Mouse (Mus musculus) WW6 (cell line): ENCODE data around the gene Arsb.

ENCODE experiments used
- DNase-seq: peaks from one replicate; pipeline ENCODE4 v3.0.0-alpha.2; 2013; ENCODE audit warnings: low read depth, low spot score

The Arsb gene

GRCm38 (mm10) chr13:93921831-93922565, 150.6 kb downstream of the Arsb start:
- no peak for DNase-seq

GRCm38 (mm10) chr13:93922566-93922910, 151.1 kb downstream of the Arsb start:
- DNase-seq, result no peak

GRCm38 (mm10) chr13:93924735-93925432, 153.5 kb downstream of the Arsb start:
- DNase-seq, result no peak

- no peak for DNase-seq
These were observed 159.3 kb downstream of the Arsb start for GRCm38 (mm10) chr13:93930561-93931340.

- no peak for DNase-seq
These were observed 165.0 kb downstream of the Arsb start for GRCm38 (mm10) chr13:93936455-93936854.

GRCm38 (mm10) chr13:93938118-93938517, 166.7 kb downstream of the Arsb start:
- DNase-seq, result no peak

- DNase-seq, result no peak
These were observed 168.1 kb downstream of the Arsb start for GRCm38 (mm10) chr13:93939363-93940127.

GRCm38 (mm10) chr13:93940742-93941531, 169.5 kb downstream of the Arsb start:
- DNase-seq, result no peak

GRCm38 (mm10) chr13:93950996-93951395, 179.6 kb downstream of the Arsb start:
- DNase-seq, result no peak

GRCm38 (mm10) chr13:93951555-93951954, 180.1 kb downstream of the Arsb start:
- no peak for DNase-seq

- DNase-seq, result no peak
These were observed 181.0 kb downstream of the Arsb start for GRCm38 (mm10) chr13:93952466-93952865.

GRCm38 (mm10) chr13:93957907-93958306, 186.5 kb downstream of the Arsb start:
- DNase-seq, result no peak

- DNase-seq, result no peak
These were observed 194.8 kb downstream of the Arsb start for GRCm38 (mm10) chr13:93966271-93966670.

GRCm38 (mm10) chr13:93967138-93967537, 195.7 kb downstream of the Arsb start:
- no peak for DNase-seq

GRCm38 (mm10) chr13:93970115-93970514, 198.7 kb downstream of the Arsb start:
- no peak for DNase-seq

GRCm38 (mm10) chr13:93972423-93972822, 201.0 kb downstream of the Arsb start:
- no peak for DNase-seq

GRCm38 (mm10) chr13:93975668-93976067, 204.2 kb downstream of the Arsb start:
- DNase-seq, result no peak

- no peak for DNase-seq
These were observed 205.6 kb downstream of the Arsb start for GRCm38 (mm10) chr13:93976897-93977530.

- no peak for DNase-seq
These were observed 207.5 kb downstream of the Arsb start for GRCm38 (mm10) chr13:93978703-93979495.

GRCm38 (mm10) chr13:93979754-93980153, 208.3 kb downstream of the Arsb start:
- no peak for DNase-seq
